Mouse (Mus musculus) heart, embryonic 10.5 days (tissue): ENCODE results near the gene Rnls. TPM values are rescaled to one million over a fixed set of nuclear protein-coding genes. Genes with fewer than 3 reads are reported as not detected.
A peak's percentile ranks its signal among the peaks of the same experiment; 100 is the strongest.
"Not testable (repeated sequence)": the region's sequence is repeated elsewhere in the genome, so short reads cannot be mapped to it uniquely, and the experiment has no call there.

Experiments used
- DNase-seq: peaks from one replicate; pipeline ENCODE4 v3.0.0-alpha.2; 2017; ENCODE audit warnings: low spot score
- H3K27ac ChIP-seq: fragments of 300-500 bp; sonication (generic); 2 replicates; pipeline ENCODE4 v1.5.1; 2016; ENCODE audit warnings: mild to moderate bottlenecking
- H3K27me3 ChIP-seq: fragments of 300-500 bp; sonication (generic); 2 replicates; pipeline ENCODE4 v1.6.1; 2016; ENCODE audit warnings: mild to moderate bottlenecking; ENCODE audit not compliant: poor library complexity, insufficient read depth, severe bottlenecking
- H3K36me3 ChIP-seq: fragments of 300-500 bp; sonication (generic); 2 replicates; pipeline ENCODE4 v1.6.1; 2016; ENCODE audit warnings: mild to moderate bottlenecking, moderate library complexity
- H3K4me1 ChIP-seq: fragments of 300-500 bp; sonication (generic); 2 replicates; pipeline ENCODE4 v1.6.1; 2016; ENCODE audit warnings: mild to moderate bottlenecking
- H3K4me3 ChIP-seq: fragments of 300-500 bp; sonication (generic); 2 replicates; pipeline ENCODE4 v1.5.1; 2016; ENCODE audit warnings: mild to moderate bottlenecking, moderate library complexity
- H3K9me3 ChIP-seq: fragments of 300-500 bp; sonication (generic); 2 replicates; pipeline ENCODE4 v1.6.1; 2016; ENCODE audit warnings: mild to moderate bottlenecking, moderate library complexity
- WGBS: fragments of 180-500 bp; shearing (Covaris S2); methylation state at CpG from one replicate; pipeline ENCODE4 v1.1.7; 2016; 5-methylcytosine and 5-hydroxymethylcytosine counted together
- polyA plus RNA-seq: library from polyadenylated mRNA; unstranded; fragments of >200 nt; fragmentation: Nextera tagmentation; extraction: Ambion mirVana; gene quantifications from 2 replicates; pipeline ENCODE4 v1.2.1, GENCODE M21; 2016

The Rnls gene
- polyA plus RNA-seq, result 6.6 and 7.1 TPM in 2 replicates

DNA sequence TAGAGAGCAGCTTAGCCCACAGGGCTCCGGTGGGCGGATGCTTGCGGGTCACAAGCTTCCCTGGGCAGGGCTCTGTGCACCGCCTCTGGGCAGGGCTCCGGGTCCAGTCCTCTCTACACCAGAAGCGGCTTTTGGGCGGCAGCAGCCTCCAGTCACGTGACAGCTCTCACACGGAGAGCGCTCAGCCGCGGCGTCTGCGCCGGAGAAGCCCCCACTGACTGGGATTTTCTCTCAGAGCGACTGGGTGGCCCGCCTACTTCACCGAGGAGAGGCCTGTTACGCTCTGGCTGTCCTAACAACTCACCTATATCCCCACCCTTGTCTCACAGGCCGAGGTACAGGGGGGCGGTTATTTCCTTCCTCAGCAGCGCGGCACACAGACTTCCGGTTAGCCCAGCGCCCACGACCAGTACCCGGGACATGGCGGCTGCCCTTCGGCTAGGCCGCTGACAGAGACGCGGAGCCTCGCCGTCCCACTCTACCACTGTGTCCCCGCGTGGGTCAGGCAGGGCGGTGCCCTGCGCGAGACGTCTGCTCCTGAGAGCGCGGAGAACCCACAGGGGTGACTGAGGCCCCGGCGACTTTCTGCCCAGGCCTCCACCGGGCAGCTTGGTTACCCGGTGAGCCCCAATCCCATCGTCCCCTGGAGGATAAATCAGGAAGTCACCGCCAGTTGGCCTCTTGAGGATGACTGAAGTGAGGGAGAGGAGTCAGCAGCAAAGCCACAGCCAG, at the start of gene Rnls:
Rnls (minus strand) TSS at position 645 of the 732 bp plus-strand sequence.
- 2% methylated on average over 48 of the region's 48 CpGs for WGBS
- Histone ChIP-seq H3K4me3 (peak within 1 kb of the TSS; percentile 70), H3K27me3 (no peaks in the 10 kb centered on the region), H3K27ac (peak within 1 kb of the TSS; percentile 97), H3K36me3 (no peaks in the 10 kb centered on the region), H3K4me1 (peaks cover 8% of the 10 kb centered on the region; the same call in 1 of the 2 replicates), H3K9me3 (no peaks in the 10 kb centered on the region)
- peak; percentile 94 for DNase-seq

DNA sequence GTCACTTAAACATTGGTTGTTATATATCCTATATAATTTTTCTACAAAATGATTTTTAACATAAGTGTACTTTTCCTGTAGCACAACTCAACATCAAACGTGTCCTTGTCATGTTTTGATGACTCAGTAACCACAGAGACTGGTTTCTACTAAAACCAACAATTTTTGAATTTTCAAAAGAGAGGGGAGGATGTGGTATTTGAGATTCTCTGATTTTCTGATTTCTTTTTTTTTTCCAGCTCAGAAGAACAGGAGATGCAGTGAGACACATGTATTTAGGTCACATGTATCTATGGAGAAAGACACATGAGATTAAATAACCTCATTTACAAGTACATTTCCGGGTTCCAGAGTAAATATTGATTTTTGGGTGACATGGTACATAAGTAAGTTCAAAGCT, 37.4 kb upstream of the Rnls start:
- H3K27ac ChIP-seq, result no peak overlapping the region
- DNase-seq, result no peak
- H3K27me3 ChIP-seq, result no peaks in the 10 kb centered on the region
- no peaks in the 10 kb centered on the region for H3K9me3 ChIP-seq
- no peaks in the 10 kb centered on the region for H3K36me3 ChIP-seq
- 54% methylated on average over 2 of the region's 2 CpGs for WGBS
- no peaks in the 10 kb centered on the region for H3K4me1 ChIP-seq
- H3K4me3 ChIP-seq, result no peak overlapping the region

DNA sequence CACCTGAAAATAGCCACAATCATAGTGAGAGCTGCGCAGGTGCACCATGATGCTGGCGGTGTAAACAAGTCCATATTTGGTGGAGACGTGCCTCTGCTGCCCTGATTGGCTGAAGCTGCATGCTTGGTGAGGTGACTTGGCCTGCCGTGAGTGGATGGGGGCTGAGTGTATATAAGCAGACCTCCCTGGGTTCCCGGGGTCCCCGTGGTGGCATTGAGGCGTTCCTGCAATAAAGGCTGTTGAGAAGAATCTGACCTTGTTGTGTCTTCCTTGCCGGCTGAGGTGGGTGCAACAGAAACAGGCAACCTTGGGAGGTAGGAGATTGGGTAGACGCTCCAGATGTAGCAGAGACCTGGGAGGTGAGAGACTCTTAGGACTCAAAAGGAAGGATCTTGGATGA, 27.3 kb upstream of the Rnls start:
- H3K9me3 ChIP-seq, H3K27me3 ChIP-seq, H3K36me3 ChIP-seq, H3K27ac ChIP-seq, DNase-seq, H3K4me3 ChIP-seq, H3K4me1 ChIP-seq: not testable (repeated sequence)
- 73% methylated on average over 9 of the region's 9 CpGs for WGBS

DNA sequence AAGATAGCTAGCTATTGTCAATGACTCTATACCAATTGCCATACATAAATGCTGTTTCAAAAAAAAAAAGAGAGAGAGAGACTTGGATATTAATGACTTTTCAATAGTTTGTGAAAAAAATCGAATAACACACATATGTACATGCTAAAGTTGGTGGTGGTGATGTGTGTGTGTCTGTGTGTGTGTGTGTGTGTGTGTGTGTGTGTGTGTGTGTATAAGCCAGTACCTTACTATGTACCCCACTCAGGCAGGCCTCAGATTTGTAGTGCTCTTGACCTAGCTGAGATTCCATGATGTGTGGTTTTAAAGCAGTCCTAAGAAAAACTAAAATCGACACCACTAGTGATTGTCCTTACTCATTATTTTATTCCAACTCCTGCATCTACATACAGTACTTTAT, 11.3 kb downstream of the Rnls start:
- H3K36me3 ChIP-seq, result no peaks in the 10 kb centered on the region
- H3K27me3 ChIP-seq, result no peaks in the 10 kb centered on the region
- no peaks in the 10 kb centered on the region for H3K9me3 ChIP-seq
- H3K27ac ChIP-seq, result no peak overlapping the region
- H3K4me3 ChIP-seq, result no peak overlapping the region
- DNase-seq, result no peak
- H3K4me1 ChIP-seq, result no peaks in the 10 kb centered on the region
- 73% methylated on average over 2 of the region's 2 CpGs for WGBS

DNA sequence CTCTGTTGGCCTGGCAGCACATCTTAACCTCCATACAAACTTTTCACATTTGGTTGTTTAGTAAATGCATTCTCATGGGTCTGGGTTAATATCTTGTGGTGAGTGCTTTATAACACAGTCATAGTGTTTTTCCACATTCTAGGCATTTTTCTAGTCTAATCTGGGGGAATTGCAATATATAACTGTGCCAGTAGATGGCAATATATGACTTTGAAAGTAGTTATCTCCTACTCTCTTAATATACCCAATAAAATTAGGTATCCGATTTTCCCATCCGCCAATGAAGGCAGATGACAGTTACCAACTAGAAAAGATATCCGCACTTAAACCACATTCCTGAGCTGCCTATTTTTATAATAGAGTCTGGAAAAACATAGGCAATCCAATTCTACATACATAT, 11.7 kb downstream of the Rnls start:
- Histone ChIP-seq H3K9me3 (no peaks in the 10 kb centered on the region), H3K4me3 (no peak overlapping the region), H3K4me1 (no peaks in the 10 kb centered on the region), H3K36me3 (no peaks in the 10 kb centered on the region), H3K27ac (no peak overlapping the region), H3K27me3 (no peaks in the 10 kb centered on the region)
- DNase-seq, result no peak
- 23% methylated on average over 3 of the region's 3 CpGs for WGBS

DNA sequence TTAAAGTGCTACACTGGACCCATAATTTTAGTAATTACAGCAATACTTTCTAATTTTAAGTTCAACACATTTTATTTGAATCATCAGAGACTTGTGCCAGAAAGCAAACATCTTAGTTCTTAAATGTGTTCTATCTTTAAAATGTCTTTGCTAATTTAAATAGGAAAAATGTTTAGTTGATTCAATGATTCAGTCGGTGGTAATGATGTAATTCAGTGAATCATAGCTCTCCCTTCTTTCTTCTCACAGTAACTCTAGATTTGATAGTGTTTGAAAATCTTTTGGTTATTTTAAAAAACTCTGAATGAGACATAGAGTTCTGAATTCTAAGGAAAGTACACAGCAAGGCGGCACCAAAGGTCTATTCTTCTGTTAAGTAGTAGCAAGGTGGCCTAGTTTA, 23.3 kb downstream of the Rnls start:
- Histone ChIP-seq H3K4me1 (no peaks in the 10 kb centered on the region), H3K4me3 (no peak overlapping the region), H3K36me3 (no peaks in the 10 kb centered on the region), H3K27ac (no peak overlapping the region), H3K27me3 (no peaks in the 10 kb centered on the region), H3K9me3 (no peaks in the 10 kb centered on the region)
- DNase-seq, result no peak
- WGBS, result 66% methylated on average over 2 of the region's 2 CpGs

DNA sequence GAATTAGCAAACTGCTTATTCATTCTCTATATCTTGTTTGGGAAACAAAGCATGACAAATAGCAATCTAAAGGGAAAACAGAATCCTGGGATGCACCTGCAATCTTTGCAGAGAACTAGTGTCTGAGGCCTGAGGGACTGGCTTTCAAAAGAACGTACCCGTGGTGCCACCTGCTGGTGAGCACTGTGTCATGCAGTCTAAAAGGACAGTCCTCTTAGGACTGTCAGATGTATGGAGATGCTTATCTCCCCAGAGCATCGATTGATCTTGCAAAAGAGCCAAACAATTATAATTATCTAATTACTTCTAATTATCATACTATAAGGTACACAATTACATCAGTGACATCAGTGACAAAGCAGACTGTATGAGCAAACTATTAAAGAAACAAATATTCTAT, 25.4 kb downstream of the Rnls start:
- WGBS, result 7% methylated on average over 3 of the region's 3 CpGs
- Histone ChIP-seq H3K4me1 (no peaks in the 10 kb centered on the region), H3K4me3 (no peak overlapping the region), H3K36me3 (no peaks in the 10 kb centered on the region), H3K27ac (no peak overlapping the region), H3K9me3 (no peaks in the 10 kb centered on the region), H3K27me3 (no peaks in the 10 kb centered on the region)
- DNase-seq, result no peak

DNA sequence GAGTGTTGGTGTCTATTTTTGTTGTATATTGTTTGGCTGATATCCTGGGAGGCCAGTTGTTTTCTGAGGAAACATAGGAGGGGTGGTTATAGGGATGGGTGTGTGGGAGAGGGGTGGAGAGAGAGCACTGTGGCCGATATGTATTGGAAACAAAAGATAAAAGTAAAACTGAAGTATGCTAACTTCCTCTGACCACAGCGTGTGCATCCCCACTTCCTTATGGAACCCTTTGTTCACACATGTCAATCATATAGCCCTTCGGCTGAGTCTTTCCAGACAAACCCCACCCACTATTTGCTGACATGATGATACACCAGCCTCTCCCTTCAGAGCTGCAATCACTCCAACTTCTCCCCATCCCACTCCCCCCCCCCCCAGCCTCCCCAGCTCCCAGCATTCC, 35.1 kb downstream of the Rnls start:
- Histone ChIP-seq H3K4me3 (no peak overlapping the region), H3K9me3 (no peaks in the 10 kb centered on the region), H3K4me1 (no peaks in the 10 kb centered on the region), H3K27me3 (no peaks in the 10 kb centered on the region), H3K36me3 (no peaks in the 10 kb centered on the region), H3K27ac (no peak overlapping the region)
- WGBS, result 51% methylated on average over 3 of the region's 3 CpGs
- DNase-seq, result no peak

DNA sequence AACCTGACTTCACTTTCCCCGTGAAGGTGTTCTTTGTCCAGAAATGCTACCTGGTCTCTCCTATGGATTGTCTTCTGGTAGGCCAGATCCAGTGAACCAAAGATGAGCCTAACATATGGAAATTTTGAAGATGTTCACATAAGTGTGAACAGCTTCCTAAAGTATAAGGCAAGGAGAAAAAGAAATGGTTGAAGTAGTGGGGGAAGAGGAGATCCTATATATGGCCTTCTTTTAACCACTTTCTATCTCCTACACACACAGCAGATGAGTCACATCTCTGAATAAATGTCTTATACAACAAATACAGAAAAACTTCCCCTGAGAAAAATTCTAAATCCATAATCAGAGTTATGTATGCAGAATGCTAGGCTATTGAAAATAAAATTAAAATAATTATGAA, 52.0 kb downstream of the Rnls start:
- Histone ChIP-seq H3K27me3 (no peaks in the 10 kb centered on the region), H3K4me3 (no peak overlapping the region), H3K4me1 (no peaks in the 10 kb centered on the region), H3K27ac (no peak overlapping the region), H3K36me3 (no peaks in the 10 kb centered on the region), H3K9me3 (no peaks in the 10 kb centered on the region)
- no peak for DNase-seq
- WGBS, result 91% methylated on average over 1 of the region's 1 CpGs

DNA sequence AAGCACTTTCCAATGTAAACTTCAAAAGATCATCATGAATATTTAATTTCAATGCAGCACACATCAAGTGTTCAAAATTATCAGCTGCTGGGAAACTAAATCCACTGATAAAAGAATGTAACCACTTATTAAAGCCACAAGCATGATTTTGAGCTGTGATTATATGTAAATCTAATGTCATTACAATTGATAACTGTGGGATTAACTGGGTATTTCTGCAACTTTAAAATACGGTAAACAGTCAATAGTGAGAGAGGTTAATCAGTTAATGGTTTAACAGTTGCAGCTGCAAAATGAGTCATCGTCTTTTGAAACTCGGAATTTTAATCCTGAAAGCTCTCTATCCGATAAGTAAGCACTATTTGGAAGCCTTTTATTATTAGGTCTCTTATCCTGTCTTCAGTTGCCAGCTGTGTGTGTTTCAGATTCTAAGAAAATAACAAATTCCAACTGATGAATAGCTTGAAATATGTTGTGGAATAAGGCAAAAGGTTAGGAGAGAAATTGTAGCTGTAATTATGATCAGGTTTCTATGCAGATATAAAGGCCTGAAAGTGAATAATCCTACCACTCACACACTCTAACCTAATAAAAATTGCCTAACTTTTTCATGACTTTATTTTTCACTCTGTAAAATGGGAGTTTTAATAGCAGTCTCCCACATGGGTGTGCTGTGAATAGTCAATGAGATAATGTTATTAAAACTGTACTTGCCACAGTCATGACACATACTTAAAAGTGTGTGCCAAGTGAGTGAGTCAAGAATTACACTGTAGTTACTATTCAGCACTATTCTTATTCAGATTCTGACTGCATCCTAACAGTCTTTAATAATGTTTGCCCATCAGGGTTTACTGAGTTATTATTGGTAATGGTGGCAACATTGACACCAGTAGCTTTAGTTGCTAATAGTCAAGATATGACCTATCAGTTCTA, 65.1 kb downstream of the Rnls start:
- WGBS, result 72% methylated on average over 4 of the region's 4 CpGs
- H3K4me3 ChIP-seq, result no peak overlapping the region
- DNase-seq, result no peak
- H3K9me3 ChIP-seq, result no peaks in the 10 kb centered on the region
- no peaks in the 10 kb centered on the region for H3K27me3 ChIP-seq
- no peak overlapping the region for H3K27ac ChIP-seq
- H3K36me3 ChIP-seq, result no peaks in the 10 kb centered on the region
- H3K4me1 ChIP-seq, result no peaks in the 10 kb centered on the region

DNA sequence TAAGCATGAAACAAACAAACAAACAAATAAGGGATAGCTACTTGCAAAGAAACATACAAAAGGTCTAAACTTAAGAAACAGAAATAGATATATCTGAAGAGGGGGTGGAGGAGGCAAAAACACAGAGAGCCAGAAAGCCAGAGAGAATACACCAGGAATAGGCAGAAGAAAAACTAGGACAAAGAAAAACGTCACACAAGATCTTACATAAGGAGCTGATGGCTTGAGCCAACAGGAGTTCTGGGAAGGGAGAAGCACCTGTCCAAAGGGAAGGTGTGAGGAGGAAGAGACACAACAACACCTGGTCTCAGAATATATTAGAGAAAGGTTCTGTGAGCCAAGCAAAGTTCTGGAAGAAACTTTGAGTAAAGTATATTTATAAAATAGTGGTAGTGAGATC, 73.3 kb downstream of the Rnls start:
- Histone ChIP-seq H3K4me1 (no peaks in the 10 kb centered on the region), H3K9me3 (no peaks in the 10 kb centered on the region), H3K27ac (no peak overlapping the region), H3K4me3 (no peak overlapping the region), H3K36me3 (no peaks in the 10 kb centered on the region), H3K27me3 (no peaks in the 10 kb centered on the region)
- no peak for DNase-seq
- 31% methylated on average over 1 of the region's 1 CpGs for WGBS

DNA sequence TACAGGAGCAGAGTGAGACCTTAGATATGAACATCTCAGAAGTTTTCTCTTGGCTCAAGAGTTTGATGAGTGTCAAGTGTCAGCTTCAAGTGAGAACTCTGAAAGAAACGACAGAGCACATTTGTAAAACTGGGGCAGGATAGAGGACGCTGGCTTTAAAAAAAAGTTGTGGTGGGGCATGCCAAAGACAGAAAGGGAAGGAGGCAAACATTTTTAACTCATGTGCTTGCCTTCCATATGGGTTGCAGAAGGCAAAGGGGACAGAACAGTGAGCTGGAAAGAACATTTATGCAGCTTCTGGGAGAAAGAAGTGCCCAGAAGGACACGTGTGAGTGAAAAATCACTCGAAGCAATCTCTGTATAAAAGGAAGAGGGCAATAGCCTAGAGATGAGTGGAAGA, 75.0 kb downstream of the Rnls start:
- Histone ChIP-seq H3K4me1 (no peaks in the 10 kb centered on the region), H3K27ac (no peak overlapping the region), H3K9me3 (no peaks in the 10 kb centered on the region), H3K36me3 (no peaks in the 10 kb centered on the region), H3K27me3 (no peaks in the 10 kb centered on the region), H3K4me3 (no peak overlapping the region)
- 60% methylated on average over 4 of the region's 4 CpGs for WGBS
- no peak for DNase-seq

DNA sequence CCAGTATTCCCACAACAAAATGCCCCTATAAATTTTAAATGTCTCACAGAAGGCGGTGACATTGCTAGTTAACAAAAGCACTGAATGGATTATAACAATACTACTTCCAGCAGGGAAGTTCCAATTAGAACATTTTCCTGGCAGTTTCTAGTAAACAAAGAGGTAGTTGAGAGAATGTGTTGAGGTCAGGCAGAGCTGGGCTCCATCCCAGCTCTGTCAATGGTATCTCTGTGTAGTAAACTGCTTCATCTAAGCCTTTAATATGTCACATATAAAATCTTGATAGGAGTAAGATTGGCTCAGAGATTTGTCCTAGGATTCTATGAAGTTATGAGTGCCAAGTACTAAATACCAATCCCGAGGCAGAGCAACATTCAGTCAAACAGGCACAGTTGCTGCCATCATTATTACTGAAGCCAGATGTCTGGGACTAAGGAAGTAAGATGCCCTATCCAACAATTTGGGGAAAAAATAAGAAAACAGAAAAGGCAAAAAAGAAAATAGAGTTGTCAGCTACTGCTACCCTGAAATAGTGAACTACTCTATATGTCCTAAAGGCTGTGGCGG, 92.3 kb downstream of the Rnls start:
- no peak for DNase-seq
- Histone ChIP-seq H3K27ac (no peak overlapping the region), H3K27me3 (no peaks in the 10 kb centered on the region), H3K36me3 (no peaks in the 10 kb centered on the region), H3K4me1 (no peaks in the 10 kb centered on the region), H3K9me3 (no peaks in the 10 kb centered on the region), H3K4me3 (no peak overlapping the region)
- 72% methylated on average over 3 of the region's 3 CpGs for WGBS
